Mouse (Mus musculus) neural tube, embryonic 15.5 days (tissue): ENCODE measurements around the gene Map3k5. TPM values are rescaled to one million over a fixed set of nuclear protein-coding genes. Genes with fewer than 3 reads are reported as not detected.
A peak's percentile ranks its signal among the peaks of the same experiment; 100 is the strongest.

Source experiments
- ATAC-seq: fragments of 200-750 bp; cut with Nextera tagmentation; 2 replicates; pipeline ENCODE4 v1.8.0; 2017; ENCODE audit warnings: mild to moderate bottlenecking, moderate TSS enrichment, moderate library complexity; ENCODE audit not compliant: low FRiP score
- H3K27ac ChIP-seq: fragments of 300-500 bp; sonication (generic); replicated peaks from 2 replicates; pipeline ENCODE4 v1.5.1; 2015; ENCODE audit warnings: mild to moderate bottlenecking, inconsistent platforms
- H3K27me3 ChIP-seq: fragments of 300-500 bp; sonication (generic); replicated peaks from 2 replicates; pipeline ENCODE4 v1.6.1; 2015; ENCODE audit warnings: inconsistent platforms
- H3K36me3 ChIP-seq: fragments of 300-500 bp; sonication (generic); 2 replicates; pipeline ENCODE4 v1.6.1; 2015; ENCODE audit warnings: inconsistent platforms
- H3K4me1 ChIP-seq: fragments of 300-500 bp; sonication (generic); 2 replicates; pipeline ENCODE4 v1.6.1; 2015; ENCODE audit warnings: inconsistent platforms
- H3K4me2 ChIP-seq: fragments of 300-500 bp; sonication (generic); 2 replicates; pipeline ENCODE4 v1.6.1; 2015; ENCODE audit warnings: inconsistent platforms, mild to moderate bottlenecking, moderate library complexity
- H3K4me3 ChIP-seq: fragments of 300-500 bp; sonication (generic); replicated peaks from 2 replicates; pipeline ENCODE4 v1.5.1; 2015; ENCODE audit warnings: mild to moderate bottlenecking, inconsistent platforms
- H3K9ac ChIP-seq: fragments of 300-500 bp; sonication (generic); replicated peaks from 2 replicates; pipeline ENCODE4 v1.6.1; 2015; ENCODE audit warnings: mild to moderate bottlenecking, inconsistent platforms
- H3K9me3 ChIP-seq: fragments of 300-500 bp; sonication (generic); replicated peaks from 2 replicates; pipeline ENCODE4 v1.6.1; 2016; ENCODE audit warnings: inconsistent platforms
- WGBS: fragments of 180-500 bp; shearing (Covaris S2); methylation state at CpG from one replicate; pipeline ENCODE4 v1.1.7; 2015; ENCODE audit warnings: mixed read lengths; 5-methylcytosine and 5-hydroxymethylcytosine counted together
- polyA plus RNA-seq: library from polyadenylated mRNA; unstranded; fragments of >200 nt; fragmentation: Nextera tagmentation; extraction: Ambion mirVana; gene quantifications from 2 replicates; pipeline ENCODE4 v1.2.1, GENCODE M21; 2015

Map3k5 gene
- polyA plus RNA-seq, 1 experiment from 2014 or later = 1.4 TPM

DNA sequence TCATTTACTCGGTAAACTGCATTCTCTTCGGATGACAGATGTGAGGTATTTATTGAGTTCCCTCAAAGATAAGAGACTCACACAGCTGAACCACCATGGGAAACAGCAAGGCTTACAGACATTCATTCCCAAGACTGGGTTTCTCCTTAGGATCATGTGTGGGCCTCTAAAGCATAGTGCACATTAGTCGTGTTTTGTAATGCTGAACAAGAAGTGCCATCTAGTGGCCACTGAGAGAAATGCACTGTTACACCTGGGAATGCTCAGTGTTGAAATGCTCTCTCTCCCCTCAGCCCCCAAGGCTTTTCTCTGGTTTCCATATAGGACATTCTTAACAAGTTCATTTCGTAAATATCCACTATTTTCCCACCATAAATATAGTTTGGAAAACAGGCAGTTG, 191.0 kb downstream of the Map3k5 start:
- Histone ChIP-seq H3K27ac (no peak overlapping the region), H3K27me3 (no peaks in the 10 kb centered on the region), H3K4me3 (no peak overlapping the region), H3K4me1 (peaks cover 6% of the 10 kb centered on the region; the same call in 1 of the 2 replicates), H3K36me3 (no peaks in the 10 kb centered on the region), H3K9ac (no peak overlapping the region), H3K4me2 (no peak overlapping the region), H3K9me3 (no peaks in the 10 kb centered on the region)
- 47% methylated on average over 4 of the region's 4 CpGs for WGBS
- 0 out of 2 replicates have a peak, but pooled peaks have one; percentile 50 for ATAC-seq

GRCm38 (mm10) chr10:20132933-20133652, 198.8 kb downstream of the Map3k5 start:
- H3K27me3 ChIP-seq = no peaks in the 10 kb centered on the region
- no peaks in the 10 kb centered on the region for H3K9me3 ChIP-seq
- H3K4me2 ChIP-seq = no peak overlapping the region
- no peaks in the 10 kb centered on the region for H3K36me3 ChIP-seq
- WGBS = 87% methylated on average over 12 of the region's 12 CpGs
- no peak overlapping the region for H3K27ac ChIP-seq
- no peak overlapping the region for H3K4me3 ChIP-seq
- ATAC-seq = no peak
- H3K9ac ChIP-seq = no peak overlapping the region
- no peaks in the 10 kb centered on the region for H3K4me1 ChIP-seq

GRCm38 (mm10) chr10:20135350-20136058, 201.2 kb downstream of the Map3k5 start:
- no peak overlapping the region for H3K27ac ChIP-seq
- no peak overlapping the region for H3K4me2 ChIP-seq
- no peak overlapping the region for H3K9ac ChIP-seq
- 79% methylated on average over 15 of the region's 15 CpGs for WGBS
- no peaks in the 10 kb centered on the region for H3K9me3 ChIP-seq
- H3K36me3 ChIP-seq = no peaks in the 10 kb centered on the region
- H3K4me1 ChIP-seq = no peaks in the 10 kb centered on the region
- ATAC-seq = no peak
- no peak overlapping the region for H3K4me3 ChIP-seq
- no peaks in the 10 kb centered on the region for H3K27me3 ChIP-seq

- no peak overlapping the region for H3K4me2 ChIP-seq
- no peak overlapping the region for H3K27ac ChIP-seq
- no peak for ATAC-seq
- no peaks in the 10 kb centered on the region for H3K9me3 ChIP-seq
- H3K4me3 ChIP-seq = no peak overlapping the region
- no peaks in the 10 kb centered on the region for H3K27me3 ChIP-seq
- no peak overlapping the region for H3K9ac ChIP-seq
- WGBS = 85% methylated on average over 1 of the region's 1 CpGs
- no peaks in the 10 kb centered on the region for H3K4me1 ChIP-seq
- H3K36me3 ChIP-seq = no peaks in the 10 kb centered on the region
These were observed 202.2 kb downstream of the Map3k5 start for GRCm38 (mm10) chr10:20136505-20136904.

DNA sequence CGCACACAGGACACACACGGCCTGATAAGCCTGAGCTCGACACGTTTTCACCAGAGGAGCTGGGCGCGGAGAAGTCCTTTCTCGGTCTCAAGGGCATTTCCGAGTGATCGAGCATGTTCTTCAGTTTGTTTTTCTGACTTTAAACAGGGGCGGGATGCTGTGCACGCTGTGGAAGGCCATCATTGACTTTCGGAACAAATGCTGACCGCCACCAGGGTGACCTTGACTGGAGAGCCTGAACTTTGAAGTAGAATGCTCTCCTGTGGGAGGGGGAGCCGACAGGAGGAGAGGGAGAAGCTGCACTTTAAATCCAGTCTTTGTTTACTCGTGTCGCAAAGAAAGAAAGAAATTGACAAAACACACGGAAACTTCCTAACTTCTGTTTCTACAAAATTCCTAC, 207.1 kb downstream of the Map3k5 start:
- no peaks in the 10 kb centered on the region for H3K36me3 ChIP-seq
- no peak overlapping the region for H3K9ac ChIP-seq
- no peak overlapping the region for H3K4me3 ChIP-seq
- no peak for ATAC-seq
- H3K27ac ChIP-seq = no peak overlapping the region
- WGBS = 42% methylated on average over 17 of the region's 17 CpGs
- H3K4me1 ChIP-seq = no peaks in the 10 kb centered on the region
- peak overlapping the region; percentile 9; the same call in 1 of the 2 replicates for H3K4me2 ChIP-seq
- H3K9me3 ChIP-seq = no peaks in the 10 kb centered on the region
- peaks cover 1% of the 10 kb centered on the region for H3K27me3 ChIP-seq

GRCm38 (mm10) chr10:20148130-20148772, 214.0 kb downstream of the Map3k5 start, which contains the start of gene Map7:
TSS of gene Map7 (plus strand) at chr10:20148471.
- ATAC-seq = no peak; the same call in 1 of the 2 replicates
- no peak within 1 kb of the TSS for H3K27ac ChIP-seq
- H3K36me3 ChIP-seq = no peaks in the 10 kb centered on the region
- H3K9me3 ChIP-seq = no peaks in the 10 kb centered on the region
- WGBS = 5% methylated on average over 51 of the region's 51 CpGs
- peaks cover 20% of the 10 kb centered on the region for H3K4me1 ChIP-seq
- H3K4me2 ChIP-seq = peak within 1 kb of the TSS; percentile 97
- peak within 1 kb of the TSS; percentile 67 for H3K4me3 ChIP-seq
- peaks cover 34% of the 10 kb centered on the region for H3K27me3 ChIP-seq
- peak within 1 kb of the TSS; percentile 53 for H3K9ac ChIP-seq

GRCm38 (mm10) chr10:20148773-20149120, 214.5 kb downstream of the Map3k5 start:
- Histone ChIP-seq H3K9me3 (no peaks in the 10 kb centered on the region), H3K27me3 (peaks cover 34% of the 10 kb centered on the region), H3K27ac (no peak overlapping the region), H3K36me3 (no peaks in the 10 kb centered on the region), H3K4me2 (peak overlapping the region; percentile 97), H3K4me1 (peaks cover 20% of the 10 kb centered on the region), H3K4me3 (peak overlapping the region; percentile 67), H3K9ac (peak overlapping the region; percentile 53)
- peak; percentile 69 for ATAC-seq
- under 1% methylated on average over 38 of the region's 58 CpGs for WGBS

- H3K36me3 ChIP-seq = no peaks in the 10 kb centered on the region
- H3K9me3 ChIP-seq = no peaks in the 10 kb centered on the region
- peak overlapping the region; percentile 97 for H3K4me2 ChIP-seq
- H3K4me3 ChIP-seq = peak overlapping the region; percentile 67
- no peak overlapping the region for H3K27ac ChIP-seq
- peaks cover 20% of the 10 kb centered on the region for H3K4me1 ChIP-seq
- peak overlapping the region; percentile 53 for H3K9ac ChIP-seq
- peaks cover 34% of the 10 kb centered on the region for H3K27me3 ChIP-seq
- WGBS = under 1% methylated on average over 48 of the region's 74 CpGs
- peak; percentile 69 for ATAC-seq
These were observed 215.0 kb downstream of the Map3k5 start for GRCm38 (mm10) chr10:20149121-20149834.

GRCm38 (mm10) chr10:20149835-20150355, 215.6 kb downstream of the Map3k5 start:
- H3K27ac ChIP-seq = no peak overlapping the region
- 1% methylated on average over 13 of the region's 13 CpGs for WGBS
- H3K9me3 ChIP-seq = no peaks in the 10 kb centered on the region

GRCm38 (mm10) chr10:20152131-20152530, 217.9 kb downstream of the Map3k5 start:
- Histone ChIP-seq H3K9me3 (no peaks in the 10 kb centered on the region), H3K4me2 (no peak overlapping the region)

More at GRCm38 (mm10) chr10:20149835-20150355, 215.6 kb downstream of the Map3k5 start:
- Histone ChIP-seq H3K4me3 (peak overlapping the region; percentile 67), H3K4me2 (peak overlapping the region; percentile 97), H3K36me3 (no peaks in the 10 kb centered on the region), H3K4me1 (peaks cover 20% of the 10 kb centered on the region), H3K9ac (peak overlapping the region; percentile 53), H3K27me3 (peaks cover 34% of the 10 kb centered on the region)
- no peak for ATAC-seq

GRCm38 (mm10) chr10:20153507-20153906, 219.2 kb downstream of the Map3k5 start:
- Histone ChIP-seq H3K27me3 (peaks cover 12% of the 10 kb centered on the region), H3K4me2 (no peak overlapping the region), H3K9ac (no peak overlapping the region), H3K27ac (no peak overlapping the region), H3K4me1 (peaks cover 14% of the 10 kb centered on the region), H3K9me3 (no peaks in the 10 kb centered on the region), H3K36me3 (no peaks in the 10 kb centered on the region), H3K4me3 (no peak overlapping the region)
- no peak for ATAC-seq
- WGBS = 34% methylated on average over 2 of the region's 2 CpGs

More at GRCm38 (mm10) chr10:20152131-20152530, 217.9 kb downstream of the Map3k5 start:
- no peak overlapping the region for H3K9ac ChIP-seq
- WGBS = 85% methylated on average over 1 of the region's 1 CpGs
- H3K27me3 ChIP-seq = peaks cover 25% of the 10 kb centered on the region
- H3K27ac ChIP-seq = no peak overlapping the region
- H3K4me1 ChIP-seq = peaks cover 20% of the 10 kb centered on the region
- H3K4me3 ChIP-seq = no peak overlapping the region
- no peak for ATAC-seq
- H3K36me3 ChIP-seq = no peaks in the 10 kb centered on the region
